Mouse (Mus musculus): ENCODE data around the gene Slc17a2.
"Not testable (repeated sequence)": the region's sequence is repeated elsewhere in the genome, so short reads cannot be mapped to it uniquely, and the experiment has no call there.

The Slc17a2 gene

DNA sequence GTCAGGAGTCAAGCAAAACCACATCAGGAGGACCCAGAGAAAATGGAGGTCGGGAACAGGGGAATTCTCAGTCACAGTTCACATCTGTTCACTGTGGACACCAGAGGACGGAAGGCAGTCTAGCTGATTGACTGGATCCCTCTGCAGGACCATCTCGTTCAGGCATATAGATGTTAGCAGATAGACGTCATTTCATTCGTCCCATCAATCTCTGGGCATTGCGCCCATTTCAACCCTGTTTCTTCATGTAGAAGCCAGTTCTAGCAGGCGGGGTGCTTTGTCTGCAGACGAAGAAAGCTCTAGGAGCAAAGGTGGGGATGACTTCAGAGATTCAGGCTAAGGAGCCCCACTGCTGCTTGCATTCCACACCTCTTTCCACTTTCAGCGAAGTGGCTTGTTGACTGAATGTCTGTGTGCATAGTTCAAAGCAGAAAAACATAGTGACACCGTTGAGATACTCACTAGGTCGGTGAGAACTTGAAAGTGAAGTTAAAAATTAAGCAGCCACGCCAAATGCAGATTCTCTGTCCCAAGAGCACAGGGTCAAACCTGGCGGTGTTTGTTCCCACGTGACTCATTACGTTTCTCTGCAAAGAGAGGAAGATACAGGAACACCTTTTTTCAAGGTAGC lies at the start of gene Slc17a2:
TSS of gene Slc17a2 (plus strand) at position 572 of the 631 bp plus-strand sequence.
- no peak for ATAC-seq (ENCODE audit: insufficient number of reproducible peaks, low FRiP score, low TSS enrichment)

DNA sequence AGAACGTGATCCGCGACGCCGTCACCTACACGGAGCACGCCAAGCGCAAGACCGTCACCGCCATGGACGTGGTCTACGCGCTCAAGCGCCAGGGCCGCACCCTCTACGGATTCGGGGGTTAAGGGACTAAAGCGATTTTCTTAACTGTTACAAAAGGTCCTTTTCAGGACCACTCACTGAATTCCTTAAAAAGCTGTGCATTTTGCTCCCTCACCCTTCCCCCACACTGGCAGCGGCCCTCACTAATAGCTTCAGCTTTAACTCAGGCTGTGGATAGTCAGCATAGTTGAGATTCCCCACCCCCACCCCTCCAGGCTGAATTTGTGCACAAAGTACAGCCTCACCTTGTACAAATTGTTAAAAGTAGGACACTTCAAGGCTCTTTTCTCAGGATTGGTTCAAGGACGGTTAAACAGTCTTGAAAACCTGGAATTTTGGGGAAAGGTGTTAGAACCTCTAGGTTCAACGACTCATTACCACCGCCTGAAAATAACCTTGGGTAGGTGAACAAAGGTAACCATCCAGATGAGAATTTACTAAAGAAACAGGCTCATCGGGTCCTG lies 49.5 kb upstream of the Slc17a2 start:
- ATAC-seq (ENCODE audit: insufficient number of reproducible peaks, low FRiP score, low TSS enrichment): no peak

DNA sequence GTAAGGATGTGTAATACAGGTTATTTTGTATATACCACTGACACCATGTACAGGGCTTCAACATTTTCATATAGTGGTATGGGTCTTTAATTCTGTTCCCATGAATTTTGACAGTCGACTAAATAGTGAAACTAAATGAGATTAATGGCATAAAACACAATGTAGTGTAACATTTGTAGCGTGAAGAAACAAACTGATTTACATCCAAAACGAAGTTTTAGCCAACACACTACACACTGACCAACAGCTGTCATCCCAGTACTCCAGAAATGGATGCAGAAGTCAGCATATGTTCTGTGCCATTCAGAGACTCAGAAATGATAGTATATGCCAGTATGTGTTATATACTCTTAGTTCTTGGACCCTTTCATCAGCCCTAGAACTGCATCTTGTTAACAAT lies 48.9 kb upstream of the Slc17a2 start:
- ATAC-seq (ENCODE audit: insufficient number of reproducible peaks, low FRiP score, low TSS enrichment): no peak

DNA sequence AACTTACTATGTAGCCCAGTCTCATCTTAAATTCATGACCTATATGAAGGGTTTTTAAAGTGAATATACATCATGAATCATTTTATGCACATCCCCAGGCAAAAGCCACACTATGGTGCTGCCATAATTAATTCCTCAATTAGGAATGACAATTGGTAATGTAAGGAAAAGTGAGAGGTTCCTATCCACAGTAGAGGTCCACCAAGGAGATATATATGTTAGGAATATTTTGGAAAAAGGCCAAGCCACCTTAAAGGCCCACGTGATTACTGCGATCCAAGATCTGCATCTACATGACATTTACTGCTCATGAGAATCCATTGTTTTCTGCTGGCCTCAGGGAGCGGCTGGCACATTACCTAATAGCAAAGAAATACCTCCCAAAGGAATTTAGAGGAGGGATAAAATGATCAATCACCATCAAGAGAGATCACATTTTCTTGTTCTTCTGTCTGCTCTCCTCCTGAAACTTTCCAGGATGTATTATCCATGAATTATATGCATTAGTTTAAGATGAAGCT lies 47.5 kb upstream of the Slc17a2 start:
- no peak for ATAC-seq (ENCODE audit: insufficient number of reproducible peaks, low FRiP score, low TSS enrichment)

DNA sequence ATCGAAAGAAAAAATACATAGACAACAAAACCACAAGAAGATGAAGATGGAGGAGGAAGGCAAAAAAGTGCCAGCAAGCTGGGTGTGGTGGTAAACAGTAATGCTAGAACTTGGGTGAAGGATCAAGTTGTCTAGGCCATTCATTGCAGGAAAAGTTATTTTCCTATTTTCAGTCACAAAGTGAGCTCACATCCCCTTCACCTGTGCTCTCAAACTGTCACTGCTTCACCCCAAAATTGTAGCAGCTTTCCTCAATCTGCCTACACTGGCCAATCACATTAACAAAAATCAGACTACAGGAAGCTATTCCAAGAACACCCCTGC lies 46.9 kb upstream of the Slc17a2 start:
- no peak for ATAC-seq (ENCODE audit: insufficient number of reproducible peaks, low FRiP score, low TSS enrichment)

DNA sequence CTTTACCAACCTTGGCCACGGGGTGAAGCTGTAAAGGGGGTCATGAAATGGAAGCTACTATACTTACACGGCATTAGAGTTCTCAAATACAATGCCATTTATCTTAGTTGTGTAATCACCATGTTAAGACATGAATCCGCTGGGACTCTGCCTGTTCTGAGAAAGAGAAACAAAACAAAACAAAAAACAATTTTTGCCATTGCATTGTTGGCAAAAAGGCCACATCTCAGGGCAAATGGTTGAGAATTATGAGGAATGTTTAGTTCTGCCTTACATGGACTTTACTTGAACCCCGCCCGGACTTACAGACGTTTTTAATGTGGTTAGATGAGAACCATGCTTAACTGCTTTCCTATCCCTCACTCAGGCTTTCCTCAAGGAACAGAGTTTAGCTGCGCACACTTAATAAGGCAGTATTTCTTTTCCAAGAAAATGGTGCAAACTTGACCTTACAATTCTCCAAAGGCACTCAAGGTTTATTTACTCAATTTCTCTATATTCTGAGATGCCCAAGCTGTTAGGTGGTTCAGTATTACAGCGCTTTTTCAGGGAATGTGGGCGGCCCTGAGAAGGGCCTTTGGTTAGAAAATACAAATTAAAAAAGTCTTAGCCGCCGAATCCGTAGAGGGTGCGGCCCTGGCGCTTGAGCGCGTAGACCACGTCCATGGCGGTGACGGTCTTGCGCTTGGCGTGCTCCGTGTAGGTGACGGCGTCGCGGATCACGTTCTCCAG lies 46.4 kb upstream of the Slc17a2 start:
- no peak for ATAC-seq (ENCODE audit: insufficient number of reproducible peaks, low FRiP score, low TSS enrichment)

DNA sequence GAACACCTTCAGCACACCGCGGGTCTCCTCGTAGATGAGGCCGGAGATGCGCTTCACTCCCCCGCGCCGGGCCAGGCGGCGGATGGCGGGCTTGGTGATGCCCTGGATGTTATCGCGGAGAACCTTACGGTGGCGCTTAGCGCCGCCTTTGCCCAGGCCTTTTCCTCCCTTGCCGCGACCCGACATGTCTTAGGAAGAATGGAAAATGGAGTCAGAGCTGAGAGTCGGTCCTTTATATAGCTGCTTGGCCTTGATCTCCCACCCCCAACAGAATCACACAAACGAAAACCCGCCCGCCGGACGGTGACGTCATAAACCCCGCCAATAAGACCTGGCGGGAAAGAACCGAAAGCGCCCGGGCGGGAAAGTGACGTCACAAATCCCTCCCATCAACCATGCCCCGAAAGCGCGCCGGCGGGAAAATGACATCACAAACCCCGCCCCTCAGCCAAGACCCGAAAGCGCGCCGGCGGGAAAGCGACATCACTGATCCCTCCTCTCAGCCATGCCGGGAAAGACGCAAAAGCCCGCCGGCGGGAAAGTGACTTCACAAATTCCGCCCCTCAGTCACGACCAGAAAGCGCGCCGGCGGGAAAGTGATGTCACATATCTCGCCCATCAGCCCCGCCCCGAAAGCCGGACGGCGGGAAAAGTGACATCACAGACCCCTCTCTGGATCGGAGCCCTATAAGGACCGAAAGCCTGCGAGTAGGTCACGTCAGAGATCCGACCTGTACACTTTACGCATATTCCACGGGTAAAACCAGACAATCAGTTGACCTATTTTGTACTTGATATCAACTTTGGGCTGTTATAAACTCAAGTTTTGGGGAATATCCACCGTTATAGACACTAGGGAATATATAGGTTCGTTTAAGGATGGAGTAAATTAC lies 45.6 kb upstream of the Slc17a2 start, which contains the start of gene Hist1h4a:
TSS of gene Hist1h4a (minus strand) at position 259 of the 893 bp plus-strand sequence.
- ATAC-seq (ENCODE audit: insufficient number of reproducible peaks, low FRiP score, low TSS enrichment): peak; percentile 69

DNA sequence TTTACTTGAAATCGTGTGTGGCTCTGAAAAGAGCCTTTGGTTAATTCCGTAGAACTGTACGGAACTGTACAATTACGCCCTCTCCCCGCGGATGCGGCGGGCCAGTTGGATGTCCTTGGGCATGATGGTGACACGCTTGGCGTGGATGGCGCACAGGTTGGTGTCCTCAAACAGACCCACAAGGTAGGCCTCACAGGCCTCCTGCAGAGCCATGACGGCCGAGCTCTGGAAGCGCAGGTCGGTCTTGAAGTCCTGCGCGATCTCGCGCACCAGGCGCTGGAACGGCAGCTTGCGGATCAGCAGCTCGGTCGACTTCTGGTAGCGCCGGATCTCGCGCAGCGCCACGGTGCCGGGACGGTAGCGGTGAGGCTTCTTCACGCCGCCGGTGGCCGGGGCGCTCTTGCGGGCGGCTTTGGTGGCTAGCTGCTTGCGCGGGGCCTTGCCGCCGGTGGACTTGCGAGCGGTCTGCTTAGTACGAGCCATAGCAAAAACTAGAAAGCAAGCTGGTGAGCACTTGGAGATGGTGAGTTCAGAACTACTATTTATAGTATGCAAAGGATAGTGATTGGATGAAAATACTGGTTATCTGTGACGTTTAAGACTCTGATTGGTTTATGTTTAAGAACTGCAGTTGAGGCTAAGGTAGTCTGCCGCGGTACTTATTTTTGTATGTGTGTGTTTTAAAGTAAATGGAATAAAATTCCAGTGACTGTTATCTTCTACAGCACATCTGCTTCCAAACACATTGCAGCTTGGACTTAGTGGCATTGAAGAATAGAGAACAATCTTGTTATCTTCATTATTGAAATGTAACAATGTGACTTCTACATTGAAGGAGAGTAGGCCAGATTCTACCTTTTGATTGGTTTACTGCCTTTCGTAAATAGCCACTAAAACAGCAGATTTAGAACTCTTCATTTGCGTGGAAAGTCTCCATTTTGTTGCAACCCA lies 44.6 kb upstream of the Slc17a2 start, which contains the start of gene Hist1h3a:
TSS of gene Hist1h3a (minus strand) at position 516 of the 951 bp plus-strand sequence.
- peak; percentile 83 for ATAC-seq (ENCODE audit: insufficient number of reproducible peaks, low FRiP score, low TSS enrichment)

DNA sequence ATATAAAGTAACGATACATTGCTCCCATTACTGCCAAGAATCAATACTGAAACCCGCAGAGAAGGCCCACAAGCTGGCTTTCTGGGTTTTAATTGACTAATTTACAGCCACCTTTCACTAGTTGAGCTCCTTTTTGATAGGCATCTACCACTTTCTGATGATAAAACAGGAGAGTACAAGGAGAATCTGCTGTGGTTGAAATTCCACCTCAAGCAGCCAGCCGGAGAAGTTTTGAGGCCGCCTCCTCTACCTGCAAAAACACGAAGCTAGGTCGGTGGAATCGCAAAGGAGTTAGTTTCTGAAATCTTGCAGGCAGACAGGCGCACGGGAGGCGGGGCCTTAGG lies 43.6 kb upstream of the Slc17a2 start:
- no peak for ATAC-seq (ENCODE audit: insufficient number of reproducible peaks, low FRiP score, low TSS enrichment)

DNA sequence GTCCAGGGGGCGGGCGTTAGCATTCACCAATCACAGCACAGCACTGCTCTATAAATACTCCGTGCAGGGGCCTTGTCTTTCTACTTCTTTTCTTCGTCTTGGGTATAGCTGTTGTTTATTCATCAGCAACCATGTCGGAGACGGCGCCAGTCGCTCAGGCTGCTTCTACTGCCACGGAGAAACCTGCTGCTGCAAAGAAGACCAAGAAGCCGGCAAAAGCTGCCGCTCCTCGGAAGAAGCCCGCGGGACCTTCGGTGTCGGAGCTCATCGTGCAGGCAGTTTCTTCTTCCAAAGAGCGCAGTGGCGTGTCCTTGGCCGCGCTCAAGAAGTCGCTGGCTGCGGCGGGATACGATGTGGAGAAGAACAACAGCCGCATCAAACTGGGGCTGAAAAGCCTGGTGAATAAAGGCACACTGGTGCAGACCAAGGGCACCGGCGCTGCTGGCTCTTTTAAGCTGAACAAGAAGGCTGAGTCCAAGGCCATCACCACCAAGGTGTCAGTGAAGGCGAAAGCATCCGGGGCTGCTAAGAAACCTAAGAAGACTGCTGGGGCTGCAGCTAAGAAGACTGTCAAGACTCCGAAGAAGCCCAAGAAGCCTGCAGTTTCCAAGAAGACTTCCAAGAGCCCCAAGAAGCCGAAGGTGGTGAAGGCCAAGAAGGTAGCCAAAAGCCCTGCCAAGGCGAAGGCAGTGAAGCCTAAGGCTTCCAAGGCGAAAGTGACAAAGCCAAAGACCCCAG lies 43.0 kb upstream of the Slc17a2 start, which contains the start of gene Hist1h1a:
TSS of gene Hist1h1a (plus strand) at position 81 of the 738 bp plus-strand sequence.
- ATAC-seq (ENCODE audit: insufficient number of reproducible peaks, low FRiP score, low TSS enrichment): peak; percentile 71

DNA sequence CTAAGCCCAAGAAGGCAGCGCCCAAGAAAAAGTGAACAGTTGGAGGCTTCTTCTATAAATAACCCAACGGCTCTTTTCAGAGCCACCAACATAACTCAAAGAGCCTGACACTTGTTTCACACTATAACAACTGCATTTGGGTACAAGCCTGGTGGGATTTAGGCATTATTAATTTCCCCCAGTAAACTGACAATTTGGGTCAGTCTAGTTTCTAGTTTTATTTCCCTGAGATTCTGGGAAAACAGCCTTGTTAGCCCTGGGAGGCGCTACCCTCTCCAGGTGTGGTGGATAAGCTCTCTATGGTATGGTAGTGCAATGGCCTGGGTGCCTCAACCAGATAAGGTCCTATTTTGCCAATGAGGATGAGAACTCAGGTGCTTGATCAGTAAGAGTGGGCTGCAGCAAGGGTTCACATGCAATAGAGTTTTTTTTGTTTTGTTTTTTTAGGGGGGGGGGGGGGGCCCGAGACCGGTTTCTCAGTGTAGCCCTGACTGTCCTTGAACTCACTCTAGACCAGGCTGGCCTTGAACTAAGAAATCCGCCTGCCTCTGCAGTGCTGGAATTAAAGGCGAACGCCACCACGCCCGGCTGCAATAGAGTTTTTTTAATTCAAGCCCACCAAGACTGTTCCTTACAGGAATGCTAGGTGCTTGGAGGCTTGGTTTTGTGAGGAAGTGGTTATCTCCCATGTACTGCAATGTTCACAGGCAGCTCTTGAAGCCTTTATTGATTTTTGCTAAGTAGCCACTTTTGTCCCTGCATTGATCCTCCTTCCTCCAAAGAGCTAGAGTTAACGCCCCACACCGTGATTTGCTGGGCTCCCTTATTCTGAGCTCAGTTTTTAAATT lies 42.2 kb upstream of the Slc17a2 start:
- ATAC-seq (ENCODE audit: insufficient number of reproducible peaks, low FRiP score, low TSS enrichment): no peak

DNA sequence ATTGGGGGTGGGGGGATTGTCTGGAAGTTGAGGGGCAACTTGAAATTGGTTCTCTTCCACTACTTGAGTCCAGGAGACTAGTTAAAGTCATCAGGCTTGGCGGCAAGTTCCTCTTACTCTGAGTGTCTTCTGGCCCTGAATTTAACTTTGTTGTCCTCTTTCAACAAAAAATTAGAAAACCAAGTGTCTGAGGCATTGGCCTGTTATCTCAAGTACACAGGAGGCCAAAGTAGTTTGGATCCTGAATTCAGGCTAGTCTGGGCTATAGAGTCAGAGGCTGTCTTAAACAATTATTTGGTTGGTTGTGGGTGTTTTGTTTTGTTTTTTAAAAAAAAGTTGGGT lies 41.6 kb upstream of the Slc17a2 start:
- ATAC-seq (ENCODE audit: insufficient number of reproducible peaks, low FRiP score, low TSS enrichment): no peak

DNA sequence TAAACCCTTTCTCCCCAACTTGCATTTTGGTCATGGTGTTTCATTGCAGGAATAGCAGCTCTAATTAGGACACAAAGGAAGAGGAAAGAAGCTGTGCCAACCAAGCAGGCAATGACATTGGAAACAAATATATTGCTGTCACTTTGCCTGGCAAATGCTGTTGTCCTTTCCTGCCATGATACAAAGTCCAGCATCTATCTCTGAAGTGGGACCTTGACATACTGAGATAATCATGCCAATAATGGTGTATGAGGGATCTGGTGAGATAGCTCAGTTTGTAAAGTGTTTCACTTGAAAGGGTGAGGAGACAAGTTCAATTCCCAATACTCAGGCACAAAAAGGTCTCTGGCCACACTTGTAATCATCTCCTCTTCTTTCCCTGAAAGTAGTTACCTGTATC lies 40.0 kb upstream of the Slc17a2 start:
- no peak for ATAC-seq (ENCODE audit: insufficient number of reproducible peaks, low FRiP score, low TSS enrichment)

DNA sequence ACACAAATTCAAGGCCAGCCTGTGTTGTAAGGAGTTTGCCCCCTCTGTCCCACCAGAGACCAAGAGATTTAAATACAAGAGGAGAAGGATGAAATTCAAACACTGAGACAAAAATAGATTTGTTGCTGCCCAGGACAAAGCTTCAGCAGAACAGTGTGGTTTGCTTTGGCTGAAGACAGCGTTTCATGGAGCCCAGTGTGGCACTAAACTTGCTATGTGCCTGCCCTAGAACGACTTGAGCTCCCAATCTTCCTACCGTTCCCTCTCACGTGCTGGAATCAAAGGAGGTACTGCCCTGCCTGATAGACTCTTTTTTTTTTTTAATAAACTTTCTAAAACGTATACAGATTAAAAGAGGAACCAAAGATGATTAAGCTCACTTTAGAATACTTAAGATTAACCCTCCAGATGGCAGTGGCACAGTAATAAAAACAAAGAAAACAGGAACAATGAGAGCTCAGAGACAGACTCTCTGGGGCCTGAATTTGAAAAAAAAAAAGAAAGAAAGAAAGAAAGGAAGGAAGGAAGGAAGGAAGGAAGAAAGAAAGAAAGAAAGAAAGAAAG lies 37.9 kb upstream of the Slc17a2 start:
- no peak for ATAC-seq (ENCODE audit: insufficient number of reproducible peaks, low FRiP score, low TSS enrichment)

DNA sequence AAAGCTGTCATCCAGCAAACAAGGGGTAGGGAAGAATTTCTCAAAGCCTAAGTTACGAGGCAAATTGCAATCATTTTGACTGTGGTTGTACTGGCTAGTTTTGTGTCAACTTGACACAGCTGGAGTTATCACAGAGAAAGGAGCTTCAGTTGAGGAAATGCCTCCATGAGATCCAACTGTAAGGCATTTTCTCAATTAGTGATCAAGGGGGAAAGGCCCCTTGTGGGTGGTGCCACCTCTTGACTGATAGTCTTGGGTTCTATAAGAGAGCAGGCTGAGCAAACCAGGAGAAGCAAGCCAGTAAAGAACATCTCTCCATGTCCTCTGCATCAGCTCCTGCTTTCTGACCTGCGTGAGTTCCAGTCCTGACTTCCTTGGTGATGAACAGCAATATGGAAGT lies 37.2 kb upstream of the Slc17a2 start, which contains the start of gene Trim38:
TSS of gene Trim38 (plus strand) at position 301 of the 400 bp plus-strand sequence.
- not testable (repeated sequence) for ATAC-seq (ENCODE audit: insufficient number of reproducible peaks, low FRiP score, low TSS enrichment)

DNA sequence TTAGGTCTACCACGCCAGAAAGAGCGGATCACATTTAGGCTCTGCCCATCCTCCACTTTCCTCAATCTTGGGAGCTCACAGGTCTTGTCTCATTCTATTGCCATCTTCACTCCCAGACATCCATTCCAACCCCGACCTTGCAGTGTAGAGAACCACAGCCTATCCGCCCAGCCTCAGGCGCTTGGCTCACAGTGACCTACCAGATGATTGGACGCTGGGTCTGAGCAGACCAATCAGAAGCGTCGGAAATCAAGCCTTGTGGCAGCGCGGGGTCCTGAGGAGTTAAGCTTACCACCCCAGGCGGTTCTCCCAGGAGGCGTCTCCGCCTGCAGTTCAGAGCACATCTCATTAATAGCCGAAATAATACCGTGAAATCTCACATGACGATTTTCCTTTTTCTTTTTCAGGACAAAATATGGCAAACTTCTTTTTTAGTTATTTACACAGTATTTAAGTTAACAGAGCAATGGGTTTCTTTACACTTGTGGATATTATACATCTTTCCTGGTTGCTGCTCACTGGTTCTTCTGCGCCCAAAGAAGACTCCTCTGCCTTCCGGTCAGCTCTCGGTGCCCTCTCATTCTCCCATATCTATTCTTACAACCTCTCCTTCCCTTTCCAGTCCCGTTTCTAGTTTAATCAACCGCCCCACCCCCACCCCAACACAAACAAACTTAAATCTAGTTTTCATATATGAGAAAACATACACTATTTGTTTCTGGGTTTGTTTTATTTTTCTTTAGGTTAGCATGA lies 34.1 kb upstream of the Slc17a2 start:
- ATAC-seq (ENCODE audit: insufficient number of reproducible peaks, low FRiP score, low TSS enrichment): no peak

DNA sequence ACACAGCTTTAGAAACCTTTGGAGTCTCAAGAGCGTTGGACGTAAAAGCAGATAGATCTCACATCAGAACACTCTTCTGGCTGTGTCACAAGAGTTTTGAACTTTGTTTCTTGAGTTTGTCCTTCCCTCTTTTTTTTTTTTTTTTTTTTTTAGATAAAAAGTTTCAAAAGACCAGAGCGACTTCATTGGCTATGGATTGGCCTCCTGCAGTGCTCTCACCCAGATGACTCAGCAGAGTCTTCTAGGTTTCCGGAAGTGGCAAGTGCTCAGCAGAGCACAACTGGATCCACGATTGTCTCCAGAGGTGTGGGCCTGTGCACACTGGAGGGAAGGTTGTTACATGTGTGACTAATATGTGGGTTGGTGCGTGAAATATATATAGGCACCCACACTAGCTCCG lies 28.5 kb upstream of the Slc17a2 start:
- ATAC-seq (ENCODE audit: insufficient number of reproducible peaks, low FRiP score, low TSS enrichment): no peak

All from cerebellum, adult (tissue).